Mouse (Mus musculus) olfactory bulb, adult 2 months (tissue): ENCODE measurements around the gene Gm20821. TPM values are rescaled to one million over a fixed set of nuclear protein-coding genes. Genes with fewer than 3 reads are reported as not detected.
"Not testable (repeated sequence)": the region's sequence is repeated elsewhere in the genome, so short reads cannot be mapped to it uniquely, and the experiment has no call there.

ENCODE experiments used
- H3K27ac ChIP-seq: fragments of 200-500 bp; 2 replicates; pipeline ENCODE4 v1.5.1; 2012; ENCODE audit warnings: low read depth, low read length; ENCODE audit not compliant: insufficient read depth
- H3K4me1 ChIP-seq: fragments of 200-500 bp; 2 replicates; pipeline ENCODE4 v1.6.1; 2012; ENCODE audit warnings: low read length; ENCODE audit not compliant: control insufficient read depth, insufficient read depth
- H3K4me3 ChIP-seq: fragments of 200-500 bp; 2 replicates; pipeline ENCODE4 v1.5.1; 2012; ENCODE audit warnings: mild to moderate bottlenecking, low read depth, low read length, moderate library complexity; ENCODE audit not compliant: insufficient read depth
- WGBS: fragments of 180-500 bp; shearing (Covaris S2); methylation state at CpG from one replicate; pipeline ENCODE4 v1.1.7; 2018; 5-methylcytosine and 5-hydroxymethylcytosine counted together
- polyA plus RNA-seq: library from polyadenylated mRNA; stranded (reverse); fragments of >200 nt; gene quantifications from 2 replicates; pipeline ENCODE4 v1.2.4, GENCODE M21; 2012; ENCODE audit warnings: low replicate concordance; ENCODE audit not compliant: missing spikeins, insufficient read depth, insufficient read length

Gm20821 gene
- not detected in 2 replicates for polyA plus RNA-seq

DNA sequence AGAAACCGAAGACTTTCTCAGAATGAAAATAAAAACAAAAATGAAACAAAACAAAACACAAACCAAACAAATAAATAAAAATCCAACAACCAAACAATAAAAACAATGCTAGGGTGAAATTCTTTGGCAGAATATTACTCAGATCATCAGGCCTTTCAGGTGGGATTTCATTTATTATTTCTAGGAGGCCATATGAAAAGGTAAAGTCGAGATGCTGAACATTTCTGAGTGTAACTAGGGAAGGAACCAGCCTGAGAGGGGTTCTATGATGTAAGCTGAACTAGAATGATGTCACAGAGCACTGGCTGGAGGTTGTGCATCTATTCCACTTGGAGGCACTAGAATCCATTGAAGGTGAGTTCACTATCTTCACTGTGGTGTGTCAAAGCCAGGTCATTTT lies at the start of gene Gm20821:
TSS of gene Gm20821 (plus strand) at position 301 of the 400 bp plus-strand sequence.
- H3K4me1 ChIP-seq, H3K4me3 ChIP-seq, H3K27ac ChIP-seq: not testable (repeated sequence)
- WGBS: 29% methylated on average over 2 of the region's 2 CpGs
